Mouse (Mus musculus) CH12.LX (cell line): ENCODE measurements around the gene Fshr.

Source experiments
- CTCF ChIP-seq, 2 experiments: IDR thresholded peaks in 1 of 2; conservative IDR thresholded peaks in 1 of 2; 2 replicates each; pipeline ENCODE4 v1.5.1; 2011 to 2012; ENCODE audit warnings: low read depth in 2 of 2, low read length in 2 of 2, improper control_type of control experiment in 1 of 2, inconsistent platforms in 1 of 2, mild to moderate bottlenecking in 1 of 2, moderate library complexity in 1 of 2
- E2F4 ChIP-seq: IDR thresholded peaks from 2 replicates; pipeline ENCODE4 v1.6.1; 2011; ENCODE audit warnings: low read depth, low read length, improper control_type of control experiment; ENCODE audit not compliant: insufficient replicate concordance
- EP300 ChIP-seq: IDR thresholded peaks from 2 replicates; pipeline ENCODE4 v1.6.1; 2011; ENCODE audit warnings: low read length, improper control_type of control experiment
- MEF2A ChIP-seq: IDR thresholded peaks from 2 replicates; pipeline ENCODE4 v1.6.1; 2014; ENCODE audit warnings: low read depth, mild to moderate bottlenecking, inconsistent platforms, low read length, improper control_type of control experiment, borderline replicate concordance
- POLR2A ChIP-seq: IDR thresholded peaks from 2 replicates; pipeline ENCODE4 v1.6.1; 2011; ENCODE audit warnings: low read depth, mild to moderate bottlenecking, improper control_type of control experiment, low read length
- ZC3H11A ChIP-seq: IDR thresholded peaks from 2 replicates; pipeline ENCODE4 v1.6.1; 2012; ENCODE audit warnings: low read depth, mild to moderate bottlenecking, inconsistent platforms, low read length, improper control_type of control experiment

GRCm38 (mm10) chr17:89005959-89006358 is 194.5 kb downstream of the Fshr start:
- TF ChIP-seq EP300 (no peak), E2F4 (no peak), CTCF (conservative IDR thresholded peaks at IDR 0.05 in 1 of 2, IDR thresholded peaks at IDR 0.05 in 1 of 2; ENCODE audit: low read depth in 2 of 2, low read length in 2 of 2) (no peak), POLR2A (no peak), MEF2A (no peak), ZC3H11A (no peak)
